Mouse (Mus musculus) gastrocnemius, postnatal 14 days (tissue): ENCODE measurements around the gene 0610037L13Rik. TPM values are rescaled to one million over a fixed set of nuclear protein-coding genes. Genes with fewer than 3 reads are reported as not detected.

Experiments used
- total RNA-seq, 2 experiments: library from RNA; stranded (reverse); gene quantifications; 2 replicates each; pipeline ENCODE4 v1.2.3; 2021

0610037L13Rik gene
- total RNA-seq, 2 experiments from 2014 or later = 52.8 to 60.5 TPM

Other genes with a start within 250 kb of the 0610037L13Rik start
- gene Dmrtb1, start 205.6 kb upstream of the 0610037L13Rik start, total RNA-seq = not detected
- gene Lrp8, start 87.6 kb upstream of the 0610037L13Rik start, total RNA-seq = under 1 TPM; 0.25 to 0.51 TPM
- 10 to 100 TPM; 25.9 to 33.0 TPM for gene Magoh, start 10.1 kb upstream of the 0610037L13Rik start, total RNA-seq
- gene Cpt2, start 33.8 kb downstream of the 0610037L13Rik start, total RNA-seq = 10 to 100 TPM; 48.5 to 80.7 TPM
- gene Slc1a7, start 78.5 kb downstream of the 0610037L13Rik start, total RNA-seq = under 1 TPM; 0.06 to 0.09 TPM
- 1 to 10 TPM; 7.0 to 10.0 TPM for gene Podn, start 206.6 kb downstream of the 0610037L13Rik start, total RNA-seq